Mouse (Mus musculus) MEL (cell line): ENCODE data around the gene Dnajc5g. TPM values are rescaled to one million over a fixed set of nuclear protein-coding genes. Genes with fewer than 3 reads are reported as not detected.

Experiments
- DNase-seq: peaks from one replicate; pipeline ENCODE4 v3.0.0; 2011; ENCODE audit warnings: low read depth, low spot score
- H3K27ac ChIP-seq: 2 replicates; pipeline ENCODE4 v1.5.1; 2012; ENCODE audit warnings: low read depth, mild to moderate bottlenecking, control low read depth, low read length, moderate library complexity; ENCODE audit not compliant: control insufficient read depth
- H3K27me3 ChIP-seq, 2 experiments: fragments of 150-350 bp in 1 of 2; sonication (generic) in 1 of 2; 2 replicates each; pipeline ENCODE4 v1.6.1; 2012; ENCODE audit warnings: low read length in 2 of 2, mild to moderate bottlenecking in 2 of 2, improper control_type of control experiment in 1 of 2, moderate library complexity in 1 of 2; ENCODE audit not compliant: insufficient read depth in 2 of 2, control insufficient read depth in 1 of 2
- H3K36me3 ChIP-seq, 2 experiments: 2 replicates each; pipeline ENCODE4 v1.6.1; 2012 to 2014; ENCODE audit warnings: low read length in 2 of 2, improper control_type of control experiment in 1 of 2, inconsistent platforms in 1 of 2, mild to moderate bottlenecking in 1 of 2; ENCODE audit not compliant: insufficient read depth in 2 of 2, control insufficient read depth in 1 of 2
- H3K4me1 ChIP-seq, 2 experiments: fragments of 150-350 bp in 1 of 2; sonication (generic) in 1 of 2; 2 replicates each; pipeline ENCODE4 v1.6.1; 2012; ENCODE audit warnings: low read length in 2 of 2, improper control_type of control experiment in 1 of 2, mild to moderate bottlenecking in 1 of 2; ENCODE audit not compliant: insufficient read depth in 2 of 2, control insufficient read depth in 1 of 2
- H3K4me3 ChIP-seq, 2 experiments: fragments of 150-350 bp in 1 of 2; sonication (generic) in 1 of 2; 2 replicates each; pipeline ENCODE4 v1.5.1; 2012; ENCODE audit warnings: low read depth in 2 of 2, low read length in 2 of 2, mild to moderate bottlenecking in 2 of 2, moderate library complexity in 2 of 2, control low read depth in 1 of 2, improper control_type of control experiment in 1 of 2; ENCODE audit not compliant: control insufficient read depth in 1 of 2, insufficient read depth in 1 of 2
- H3K79me2 ChIP-seq: 2 replicates; pipeline ENCODE4 v1.6.1; 2012; ENCODE audit warnings: mild to moderate bottlenecking, low read length, moderate library complexity; ENCODE audit not compliant: control insufficient read depth, poor library complexity, insufficient read depth
- H3K9ac ChIP-seq: 2 replicates; pipeline ENCODE4 v1.6.1; 2012; ENCODE audit warnings: low read depth, mild to moderate bottlenecking, control low read depth, low read length, moderate library complexity; ENCODE audit not compliant: control insufficient read depth, poor library complexity, severe bottlenecking
- H3K9me3 ChIP-seq: fragments of 150-350 bp; sonication (generic); replicated peaks from 2 replicates; pipeline ENCODE4 v1.6.1; 2012; ENCODE audit warnings: mild to moderate bottlenecking, low read length, improper control_type of control experiment, moderate library complexity; ENCODE audit not compliant: insufficient read depth
- CHD1 ChIP-seq: IDR thresholded peaks from 2 replicates; pipeline ENCODE4 v1.6.1; 2012; ENCODE audit warnings: low read depth, mild to moderate bottlenecking, inconsistent platforms, low read length, improper control_type of control experiment
- CHD2 ChIP-seq: IDR thresholded peaks from 2 replicates; pipeline ENCODE4 v1.6.1; 2011; ENCODE audit warnings: low read length, improper control_type of control experiment
- CTCF ChIP-seq, 3 experiments: IDR thresholded peaks in 2 of 3; conservative IDR thresholded peaks in 1 of 3; 2 replicates each; pipeline ENCODE4 v1.5.1; 2011 to 2012; ENCODE audit warnings: low read length in 3 of 3, low read depth in 2 of 3, mild to moderate bottlenecking in 2 of 3, improper control_type of control experiment in 1 of 3, inconsistent platforms in 1 of 3, mixed read lengths in 1 of 3, moderate library complexity in 1 of 3; ENCODE audit not compliant: control insufficient read depth in 1 of 3, insufficient read depth in 1 of 3, poor library complexity in 1 of 3, severe bottlenecking in 1 of 3
- ELF1 ChIP-seq: IDR thresholded peaks from 2 replicates; pipeline ENCODE4 v1.6.1; 2014; ENCODE audit warnings: low read depth, mild to moderate bottlenecking, inconsistent platforms, low read length, improper control_type of control experiment, moderate library complexity
- GATA1 ChIP-seq: IDR thresholded peaks from 2 replicates; pipeline ENCODE4 v1.6.1; 2011; ENCODE audit warnings: low read depth, low read length, improper control_type of control experiment
- KAT2A ChIP-seq: conservative IDR thresholded peaks from 2 replicates; pipeline ENCODE4 v1.6.1; 2012; ENCODE audit warnings: low read depth, low read length, improper control_type of control experiment, inconsistent platforms
- MAZ ChIP-seq: IDR thresholded peaks from 2 replicates; pipeline ENCODE4 v1.6.1; 2012; ENCODE audit warnings: low read depth, mild to moderate bottlenecking, inconsistent platforms, low read length, improper control_type of control experiment
- MEF2A ChIP-seq: IDR thresholded peaks from 2 replicates; pipeline ENCODE4 v1.6.1; 2014; ENCODE audit warnings: low read depth, mild to moderate bottlenecking, inconsistent platforms, low read length, improper control_type of control experiment; ENCODE audit not compliant: poor library complexity, insufficient replicate concordance, severe bottlenecking; ENCODE audit errors: extremely low read depth
- MYB ChIP-seq: IDR thresholded peaks from 2 replicates; pipeline ENCODE4 v1.6.1; 2011; ENCODE audit warnings: mild to moderate bottlenecking, low read depth, low read length, improper control_type of control experiment
- NELFE ChIP-seq: IDR thresholded peaks from 2 replicates; pipeline ENCODE4 v1.6.1; 2011; ENCODE audit warnings: low read depth, low read length, improper control_type of control experiment
- POLR2A ChIP-seq, 2 experiments: IDR thresholded peaks; 2 replicates each; pipeline ENCODE4 v1.6.1; 2011 to 2012; ENCODE audit warnings: low read length in 2 of 2, mild to moderate bottlenecking in 2 of 2, control low read depth in 1 of 2, improper control_type of control experiment in 1 of 2, low read depth in 1 of 2, moderate library complexity in 1 of 2; ENCODE audit not compliant: control insufficient read depth in 1 of 2, insufficient read depth in 1 of 2, poor library complexity in 1 of 2
- POLR2AphosphoS2 ChIP-seq: IDR thresholded peaks from 2 replicates; pipeline ENCODE4 v1.6.1; 2011; ENCODE audit warnings: low read length, improper control_type of control experiment
- RAD21 ChIP-seq: IDR thresholded peaks from 2 replicates; pipeline ENCODE4 v1.6.1; 2011; ENCODE audit warnings: mild to moderate bottlenecking, low read depth, low read length, improper control_type of control experiment
- SIN3A ChIP-seq: IDR thresholded peaks from 2 replicates; pipeline ENCODE4 v1.6.1; 2012; ENCODE audit warnings: low read length, improper control_type of control experiment, inconsistent platforms
- SMC3 ChIP-seq: IDR thresholded peaks from 2 replicates; pipeline ENCODE4 v1.6.1; 2011; ENCODE audit warnings: low read depth, low read length, improper control_type of control experiment
- TAL1 ChIP-seq: IDR thresholded peaks from 2 replicates; pipeline ENCODE4 v1.6.1; 2012; ENCODE audit warnings: mild to moderate bottlenecking, inconsistent platforms, low read length, moderate library complexity, mixed read lengths
- TBP ChIP-seq: IDR thresholded peaks from 2 replicates; pipeline ENCODE4 v1.8.0; 2011; ENCODE audit warnings: low read depth, low read length, improper control_type of control experiment
- TCF12 ChIP-seq: IDR thresholded peaks from 2 replicates; pipeline ENCODE4 v1.6.1; 2014; ENCODE audit warnings: low read depth, mild to moderate bottlenecking, inconsistent platforms, low read length, improper control_type of control experiment, moderate library complexity
- USF2 ChIP-seq, 2 experiments: IDR thresholded peaks; 2 replicates each; pipeline ENCODE4 v1.6.1; 2011 to 2012; ENCODE audit warnings: improper control_type of control experiment in 2 of 2, low read length in 2 of 2, borderline replicate concordance in 1 of 2, inconsistent platforms in 1 of 2, low read depth in 1 of 2, mild to moderate bottlenecking in 1 of 2; ENCODE audit not compliant: insufficient read depth in 1 of 2
- ZC3H11A ChIP-seq: IDR thresholded peaks from 2 replicates; pipeline ENCODE4 v1.6.1; 2012; ENCODE audit warnings: low read depth, mild to moderate bottlenecking, inconsistent platforms, low read length, improper control_type of control experiment
- ZMIZ1 ChIP-seq: IDR thresholded peaks from 2 replicates; pipeline ENCODE4 v1.6.1; 2012; ENCODE audit warnings: low read depth, mild to moderate bottlenecking, inconsistent platforms, low read length, improper control_type of control experiment, moderate library complexity
- polyA plus RNA-seq, 2 experiments: library from polyadenylated mRNA; stranded (reverse) in 1 of 2; unstranded in 1 of 2; fragments of >175 nt in 1 of 2; fragments of >200 nt in 1 of 2; gene quantifications; 2 replicates each; pipeline versions ENCODE4 v1.2.1 to v1.2.4; 2012; ENCODE audit warnings: low replicate concordance in 2 of 2, low read depth in 1 of 2; ENCODE audit not compliant: insufficient read length in 2 of 2, insufficient read depth in 1 of 2, missing spikeins in 1 of 2
- total RNA-seq: library from RNA; depleted of rRNA; stranded (reverse); fragments of 300-350 nt; gene quantifications from 2 replicates; pipeline ENCODE4 v1.2.3, GENCODE M21; 2012

Dnajc5g gene
- total and polyA plus RNA-seq, 3 experiments: not detected

- Histone ChIP-seq H3K79me2 (no peaks in the 10 kb centered on the region), H3K9me3 (no peaks in the 10 kb centered on the region), H3K36me3 (peaks cover 0 to 3% of the 10 kb centered on the region in 2 experiments; a peak in 3 of 4 replicates), H3K4me1 (peaks cover 0 to 11% of the 10 kb centered on the region in 2 experiments; a peak in 2 of 4 replicates), H3K27ac (no peak overlapping the region), H3K9ac (no peak overlapping the region), H3K27me3 (peaks cover 0 to 6% of the 10 kb centered on the region in 2 experiments; a peak in 3 of 4 replicates), H3K4me3 (no peak overlapping the region)
- TF ChIP-seq ZC3H11A: no peak
- no peak for TF ChIP-seq SMC3
- TF ChIP-seq CHD1: no peak
- no peak for TF ChIP-seq USF2 (IDR thresholded peaks at IDR 0.05; ENCODE audit: borderline replicate concordance in 1 of 2, insufficient read depth in 1 of 2, low read depth in 1 of 2, low read length in 2 of 2)
- no peak for TF ChIP-seq TAL1
- TF ChIP-seq NELFE: no peak
- no peak for TF ChIP-seq CHD2
- no peak for TF ChIP-seq KAT2A
- TF ChIP-seq RAD21: no peak
- TF ChIP-seq GATA1: no peak
- TF ChIP-seq MAZ: no peak
- TF ChIP-seq ZMIZ1: no peak
- TF ChIP-seq TBP: no peak
- TF ChIP-seq POLR2AphosphoS2: no peak
- TF ChIP-seq ELF1: no peak
- TF ChIP-seq MYB: no peak
- TF ChIP-seq MEF2A: no peak
- no peak for TF ChIP-seq SIN3A
- no peak for TF ChIP-seq POLR2A (IDR thresholded peaks at IDR 0.05; ENCODE audit: control insufficient read depth in 1 of 2, insufficient read depth in 1 of 2, low read depth in 1 of 2, low read length in 2 of 2, poor library complexity in 1 of 2)
- TF ChIP-seq TCF12: no peak
- DNase-seq: no peak
Measured at GRCm38 (mm10) chr5:31083949-31084348, 22.1 kb upstream of the Dnajc5g start.

- peaks cover 16 to 18% of the 10 kb centered on the region in 2 experiments for H3K27me3 ChIP-seq
- no peak for TF ChIP-seq ZMIZ1
- TF ChIP-seq TBP: no peak
- no peak for TF ChIP-seq USF2 (IDR thresholded peaks at IDR 0.05; ENCODE audit: borderline replicate concordance in 1 of 2, insufficient read depth in 1 of 2, low read depth in 1 of 2, low read length in 2 of 2)
- TF ChIP-seq CTCF (IDR thresholded peaks at IDR 0.05 in 2 of 3, conservative IDR thresholded peaks at IDR 0.05 in 1 of 3; ENCODE audit: control insufficient read depth in 1 of 3, insufficient read depth in 1 of 3, low read depth in 2 of 3, low read length in 3 of 3, poor library complexity in 1 of 3, severe bottlenecking in 1 of 3): no peak
- TF ChIP-seq ZC3H11A: no peak
- TF ChIP-seq GATA1: no peak
- no peak overlapping the region for H3K4me3 ChIP-seq
- peaks cover 0 to 3% of the 10 kb centered on the region in 2 experiments; a peak in 2 of 4 replicates for H3K36me3 ChIP-seq
- H3K79me2 ChIP-seq: no peaks in the 10 kb centered on the region
- no peak overlapping the region for H3K27ac ChIP-seq
- DNase-seq: no peak
- peaks cover 0 to 11% of the 10 kb centered on the region in 2 experiments; a peak in 2 of 4 replicates for H3K4me1 ChIP-seq
- H3K9ac ChIP-seq: no peak overlapping the region
- H3K9me3 ChIP-seq: no peaks in the 10 kb centered on the region
Measured at GRCm38 (mm10) chr5:31086606-31087005, 19.5 kb upstream of the Dnajc5g start.
